Mouse (Mus musculus): Measurements from ENCODE around the gene Fkbp7.

DNA sequence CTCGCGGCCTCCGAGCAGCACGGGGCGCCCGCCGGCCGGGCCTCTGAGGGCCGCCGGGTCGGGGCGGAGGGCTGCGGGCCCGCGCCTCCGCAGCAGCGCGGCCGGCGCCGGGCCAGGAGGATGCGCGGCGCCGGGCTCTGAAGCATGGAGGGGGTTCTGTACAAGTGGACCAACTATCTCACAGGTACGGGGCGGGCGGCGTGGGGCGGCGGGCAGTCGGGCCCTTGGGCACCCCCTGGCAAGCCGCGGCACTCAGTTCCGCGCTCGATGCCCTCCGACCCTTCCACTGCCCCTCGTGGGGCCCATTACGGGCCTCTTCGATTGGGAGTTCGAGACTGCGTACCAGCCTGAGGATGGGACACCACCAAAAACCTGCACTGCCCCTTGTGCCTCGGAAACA lies 2.5 kb upstream of the Fkbp7 start:
- no peak for TF ChIP-seq CTCF (IDR thresholded peaks at IDR 0.05; ENCODE audit: low read depth)
- TF ChIP-seq EP300 (IDR thresholded peaks at IDR 0.05; ENCODE audit: low read depth): no peak
